Mouse (Mus musculus) CD4-positive, CD25-positive, alpha-beta regulatory T cell, adult 2 months (primary cell): ENCODE measurements at regions not wholly inside any gene's neighbourhood (a gene's known extent, or its start where the extent isn't known, plus 50 kb on each side); places are given as distances from the start of the nearest gene placed in this dataset.

Experiments used
- DNase-seq: peaks from one replicate; pipeline ENCODE4 v3.0.0-alpha.2; 2012; ENCODE audit warnings: low read depth, low spot score

DNA sequence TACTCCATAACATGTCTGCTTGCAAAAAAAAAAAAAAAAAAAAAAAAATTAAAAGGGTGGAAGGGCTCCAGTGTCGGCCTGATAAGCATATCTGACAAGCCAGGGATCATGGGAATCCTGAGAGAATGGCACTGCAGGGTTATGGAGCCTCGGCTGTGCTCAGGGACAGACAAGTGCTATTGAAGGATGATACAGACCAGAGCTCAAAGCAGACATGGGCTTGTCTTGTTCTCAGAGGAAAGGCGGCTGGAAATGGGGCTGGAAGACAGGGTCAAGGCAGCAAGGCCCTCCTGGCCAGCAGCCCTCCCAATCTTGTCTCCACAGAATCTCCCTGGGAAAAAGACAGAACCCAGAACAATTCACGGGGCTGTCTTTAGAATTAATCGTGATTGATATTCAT is 449.0 kb downstream of the Insc start:
- DNase-seq, result no peak

DNA sequence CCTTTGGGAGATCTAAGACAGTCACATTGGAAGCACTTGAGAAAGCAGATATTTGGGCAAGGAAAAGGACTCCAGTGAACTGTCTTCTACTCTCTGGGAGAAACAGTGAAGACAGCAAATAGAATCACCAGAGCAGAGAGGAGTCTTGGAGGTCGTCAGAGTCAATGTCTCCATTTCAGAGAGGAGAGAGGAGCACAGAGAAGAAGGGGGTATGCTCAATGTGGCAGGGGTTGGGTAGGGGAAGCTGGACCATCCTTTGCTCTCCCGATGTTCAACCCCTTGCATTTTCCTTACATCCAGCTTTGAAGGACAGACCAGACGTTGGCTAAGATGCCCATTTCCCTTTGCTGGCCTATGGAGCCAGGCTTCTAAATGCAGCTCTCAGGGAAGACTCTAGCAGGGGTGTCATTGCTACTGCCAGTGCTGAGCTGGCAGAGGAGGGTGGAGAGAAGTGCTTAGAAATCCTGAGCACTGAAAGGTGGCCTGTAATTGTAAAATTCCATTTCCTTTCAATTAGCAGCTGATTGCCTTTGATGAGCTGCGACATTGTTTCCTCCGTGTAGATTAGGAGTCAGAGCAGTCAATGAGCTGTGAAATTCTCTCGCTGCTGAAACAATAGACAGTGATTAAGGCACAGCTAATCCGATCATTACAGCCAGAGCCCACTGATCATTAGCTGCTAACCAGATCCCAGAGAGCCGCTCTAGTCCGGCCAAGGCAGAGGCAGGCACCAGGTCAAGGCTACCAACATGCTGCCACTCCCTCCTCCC is 449.7 kb downstream of the Insc start:
- DNase-seq, result no peak

DNA sequence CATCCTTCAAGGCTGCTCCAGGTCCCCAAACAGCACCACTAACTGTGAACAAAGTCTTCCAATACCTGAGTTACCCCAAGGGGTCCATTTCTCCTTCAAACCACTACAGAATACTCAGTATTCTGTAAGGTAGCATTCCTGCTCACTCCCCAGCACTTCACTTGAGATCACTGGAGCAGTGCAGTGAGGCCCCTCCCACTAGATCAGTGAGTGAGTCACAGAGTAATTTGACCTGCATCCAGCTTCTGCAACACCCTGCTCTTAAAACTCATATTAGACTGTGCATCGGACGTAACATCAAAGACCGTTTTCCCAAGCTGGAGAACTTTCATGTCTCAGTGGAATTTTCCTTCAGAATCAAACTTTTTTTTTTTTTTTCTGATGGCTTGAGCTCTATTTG is 461.4 kb downstream of the Insc start:
- DNase-seq, result no peak

DNA sequence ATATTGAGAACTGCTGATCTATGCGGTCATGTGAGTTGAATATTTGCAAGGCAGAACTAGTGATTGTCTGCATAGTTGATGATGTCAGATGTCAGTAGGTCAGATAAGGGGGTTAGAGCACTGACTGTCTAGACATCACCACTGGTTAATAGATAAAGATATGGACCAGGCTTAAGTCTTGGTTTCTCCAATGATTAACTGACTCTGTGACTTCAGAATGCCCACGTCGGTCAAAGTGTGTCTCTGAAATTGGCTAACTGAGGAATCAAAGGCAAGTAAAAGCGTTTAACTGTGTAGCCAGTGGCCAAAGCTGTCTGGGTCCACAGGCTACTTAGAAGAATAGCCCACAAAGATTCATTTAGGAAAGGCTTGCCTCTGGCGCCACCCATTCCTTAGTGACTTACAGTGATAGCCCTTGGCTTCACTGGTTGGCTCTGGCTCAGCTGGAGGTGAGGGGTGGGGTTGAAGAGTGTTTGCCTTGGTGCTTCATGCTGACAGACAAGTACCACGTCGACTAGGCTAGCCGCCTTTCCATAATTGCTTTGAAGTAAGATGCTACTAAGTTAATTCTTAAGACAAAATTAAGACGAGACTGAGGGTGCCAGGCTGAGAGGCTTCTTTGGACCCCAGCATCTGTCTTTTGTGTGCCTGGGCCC is 463.1 kb downstream of the Insc start:
- DNase-seq, result no peak

DNA sequence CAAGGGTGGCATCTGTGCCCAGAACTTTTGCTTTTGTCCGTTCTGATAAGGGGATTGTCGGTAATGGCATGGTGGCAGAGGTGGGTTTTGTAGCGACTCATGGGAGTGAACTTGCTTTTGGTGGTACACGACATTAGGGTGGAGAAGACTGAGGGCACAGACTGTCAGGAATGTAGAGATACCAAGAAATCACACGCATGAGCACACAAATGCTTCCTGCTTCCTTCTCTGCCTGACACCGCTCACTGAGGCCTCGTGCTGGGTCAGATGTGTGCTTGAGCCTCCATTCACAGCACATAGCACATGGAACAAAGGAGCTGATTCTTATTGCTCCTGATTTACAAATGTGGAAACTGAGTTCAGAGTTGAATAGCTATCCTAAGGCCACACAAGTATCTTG is 465.3 kb downstream of the Insc start:
- no peak for DNase-seq

DNA sequence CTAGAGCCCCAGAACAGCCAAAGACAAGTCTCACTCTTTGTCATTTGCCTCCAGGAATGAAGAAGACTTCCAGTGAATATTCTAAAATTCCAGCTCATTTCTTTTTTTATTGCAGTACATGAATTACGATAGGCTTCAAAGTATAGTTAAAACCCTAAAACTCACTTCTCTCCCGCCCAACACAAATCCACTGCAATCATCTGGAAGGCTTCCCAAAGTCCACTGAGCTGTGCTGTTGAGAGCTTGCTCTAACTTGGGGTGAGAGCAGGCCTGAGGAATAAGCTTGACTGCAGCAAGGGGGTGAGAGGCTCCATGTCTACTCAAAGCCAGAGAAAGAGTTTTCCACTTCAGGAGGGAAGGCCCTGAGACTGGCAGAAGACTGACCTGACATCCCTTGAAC is 466.5 kb downstream of the Insc start:
- no peak for DNase-seq

DNA sequence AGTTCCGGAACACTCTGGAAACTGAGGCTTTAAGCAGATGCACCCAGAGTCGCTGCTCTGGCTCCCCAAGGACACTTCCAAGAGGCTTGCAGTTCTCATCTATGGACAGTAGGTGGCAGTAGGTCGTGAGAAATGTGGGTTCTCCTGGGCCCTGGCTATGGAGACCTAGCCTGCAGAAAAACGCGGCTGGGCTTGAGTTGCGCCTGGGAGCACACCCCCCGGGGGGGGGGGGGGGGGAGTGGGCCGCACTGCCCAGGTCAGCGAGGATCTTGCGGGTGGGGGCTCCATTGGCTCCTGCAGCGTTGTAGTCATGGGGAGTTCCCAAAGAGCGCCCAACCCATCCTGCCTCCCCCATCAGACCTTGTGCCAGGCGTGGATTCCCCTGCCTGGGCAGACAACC is 473.3 kb downstream of the Insc start:
- DNase-seq, result peak; percentile 75

DNA sequence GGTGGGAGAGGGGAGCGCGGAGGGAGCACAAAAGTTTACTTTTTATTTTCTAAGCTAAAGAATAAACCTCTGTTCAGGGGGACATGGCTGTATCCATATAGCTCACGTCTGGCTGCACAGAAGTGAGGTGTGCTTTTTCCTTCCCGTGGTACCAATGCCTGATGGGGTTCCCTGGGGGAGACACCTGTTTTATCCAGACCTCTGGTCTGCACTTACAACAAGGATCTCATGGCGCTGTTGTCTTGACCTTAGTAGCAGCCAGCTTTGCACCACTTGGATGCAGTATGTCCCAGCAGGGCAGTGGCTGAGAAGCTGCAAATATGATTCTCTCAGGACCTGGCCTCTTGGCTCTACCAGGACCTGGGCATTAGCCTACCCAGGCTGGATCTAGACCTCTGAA is 473.8 kb downstream of the Insc start:
- DNase-seq, result no peak

DNA sequence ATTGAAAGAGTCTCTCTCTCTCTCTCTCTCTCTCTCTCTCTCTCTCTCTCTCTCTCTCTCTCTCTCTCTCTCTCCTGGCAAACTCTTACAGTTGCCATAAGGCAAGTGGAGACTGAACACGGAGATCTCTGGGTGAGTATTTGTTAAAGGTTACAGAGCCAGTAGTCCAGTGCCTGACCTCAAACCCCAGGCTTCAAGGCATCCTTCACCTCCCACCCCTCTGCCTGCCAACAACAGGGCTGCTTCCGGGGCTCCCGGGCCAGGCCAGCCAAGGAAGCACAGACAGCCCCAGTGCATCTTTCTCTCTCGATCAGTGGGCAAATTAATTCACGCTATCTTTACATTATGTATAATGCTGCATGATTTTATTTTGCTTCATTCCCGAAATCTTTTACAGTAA is 474.2 kb downstream of the Insc start:
- no peak for DNase-seq

DNA sequence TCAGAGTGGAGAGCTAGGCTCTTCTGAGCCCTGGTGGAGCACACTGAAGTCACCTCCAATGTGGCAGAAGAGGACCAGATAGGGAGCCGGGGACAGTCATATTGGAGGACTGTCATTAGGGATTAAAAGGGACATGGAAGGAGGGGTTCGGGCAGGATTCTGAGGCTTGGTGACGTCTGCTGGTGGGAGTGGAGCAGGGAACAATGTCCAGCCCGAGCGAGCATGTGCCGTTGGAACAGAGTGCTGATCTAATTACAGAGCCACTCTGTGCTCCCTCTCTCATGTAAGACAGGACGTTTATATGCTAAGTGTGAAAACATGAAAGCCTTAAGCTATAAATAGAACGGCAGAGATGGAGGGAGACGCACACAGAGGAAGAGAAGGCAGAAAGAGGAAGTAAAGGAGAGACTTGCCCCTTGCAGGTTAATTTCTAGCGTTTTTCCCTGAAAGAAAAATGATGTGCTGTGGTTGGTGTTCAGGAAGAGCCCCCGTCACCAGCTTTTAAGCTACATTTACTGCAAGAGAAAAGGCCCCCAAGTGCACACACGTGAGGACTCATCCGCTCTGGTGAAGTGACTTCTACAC is 475.2 kb downstream of the Insc start:
- no peak for DNase-seq

DNA sequence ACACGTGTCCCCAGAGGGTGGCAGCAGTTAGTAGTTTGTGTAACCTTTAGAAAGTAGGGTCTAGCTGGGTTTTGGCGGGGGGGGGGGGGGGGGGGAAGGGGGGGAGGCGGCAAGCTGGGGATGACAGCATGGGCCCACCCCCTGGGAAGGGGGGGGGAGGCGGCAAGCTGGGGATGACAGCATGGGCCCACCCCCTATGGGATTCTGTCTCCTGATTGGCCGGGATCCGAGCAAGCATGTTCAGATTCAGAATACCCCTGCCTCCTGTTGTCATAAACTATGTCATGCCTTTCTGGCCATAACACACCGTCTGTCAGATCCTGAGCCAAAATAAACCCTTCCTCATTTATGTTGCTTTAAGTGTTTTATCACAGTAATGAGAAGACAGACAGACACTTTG is 479.1 kb downstream of the Insc start:
- no peak for DNase-seq

DNA sequence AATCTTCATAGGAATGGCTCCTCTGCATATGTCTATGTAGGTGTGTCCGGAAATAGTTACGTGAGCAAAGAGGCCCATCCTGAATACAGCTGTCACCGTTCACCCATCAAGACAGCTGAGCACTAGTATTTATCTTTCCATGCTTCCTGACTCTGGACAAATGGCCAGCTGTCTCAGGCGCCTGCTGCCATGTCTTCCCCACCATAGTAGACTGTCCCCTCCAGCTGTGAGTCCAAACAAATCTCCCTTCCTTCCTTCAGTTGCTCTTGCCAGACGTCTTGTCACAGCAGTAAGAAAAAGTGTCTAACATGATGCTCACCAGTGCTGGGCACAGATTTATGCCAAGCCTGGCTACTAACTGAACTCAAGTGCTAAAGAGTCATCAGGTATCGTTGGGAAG is 487.0 kb downstream of the Insc start:
- DNase-seq, result no peak

DNA sequence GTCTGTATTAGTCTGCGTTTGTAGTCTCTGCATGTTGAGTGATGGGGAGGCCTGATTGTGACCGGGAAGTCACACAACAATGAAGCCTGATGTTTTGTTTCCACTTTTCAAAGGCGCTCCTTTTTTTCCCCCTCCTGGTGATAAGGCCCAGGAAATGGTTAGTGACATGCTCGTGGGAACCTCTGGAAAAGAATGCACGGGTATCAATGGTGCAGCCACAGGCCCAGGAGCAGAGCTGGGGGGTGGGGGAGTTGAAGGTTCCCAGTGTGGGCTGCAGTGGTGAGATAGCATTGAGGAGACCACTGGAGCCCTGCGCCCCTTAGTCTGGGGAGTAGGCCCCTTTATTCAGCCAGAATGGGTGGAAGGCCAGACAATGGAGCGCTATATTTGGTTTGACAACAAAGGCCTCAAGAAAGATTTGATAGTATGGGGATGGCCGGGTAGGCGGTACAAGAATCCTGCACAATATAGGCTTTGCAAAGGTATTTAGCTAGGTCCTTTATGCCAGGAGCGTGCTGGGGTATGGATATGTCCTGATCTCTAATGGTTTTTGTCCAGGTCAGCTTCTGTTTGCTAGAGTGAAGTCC is 490.4 kb downstream of the Insc start:
- no peak for DNase-seq

DNA sequence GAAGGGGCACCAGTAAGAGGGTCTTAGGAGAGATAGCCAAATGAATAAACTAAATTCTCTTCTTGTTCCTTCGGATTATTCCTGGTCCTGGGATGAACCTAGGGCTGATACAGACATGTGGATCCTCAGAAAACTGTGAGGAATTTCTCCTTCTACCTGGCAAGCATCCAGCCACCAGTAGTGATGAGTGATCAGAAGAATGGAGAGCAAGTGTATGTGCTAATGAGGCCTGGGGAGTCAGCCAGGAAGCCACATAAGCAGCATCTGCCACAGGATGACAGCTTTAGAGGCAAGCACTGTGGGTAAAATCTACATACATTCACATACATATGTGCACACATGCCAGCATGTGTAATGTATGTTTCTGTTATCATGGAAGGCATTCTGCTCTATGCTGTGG is 493.6 kb downstream of the Insc start:
- no peak for DNase-seq

DNA sequence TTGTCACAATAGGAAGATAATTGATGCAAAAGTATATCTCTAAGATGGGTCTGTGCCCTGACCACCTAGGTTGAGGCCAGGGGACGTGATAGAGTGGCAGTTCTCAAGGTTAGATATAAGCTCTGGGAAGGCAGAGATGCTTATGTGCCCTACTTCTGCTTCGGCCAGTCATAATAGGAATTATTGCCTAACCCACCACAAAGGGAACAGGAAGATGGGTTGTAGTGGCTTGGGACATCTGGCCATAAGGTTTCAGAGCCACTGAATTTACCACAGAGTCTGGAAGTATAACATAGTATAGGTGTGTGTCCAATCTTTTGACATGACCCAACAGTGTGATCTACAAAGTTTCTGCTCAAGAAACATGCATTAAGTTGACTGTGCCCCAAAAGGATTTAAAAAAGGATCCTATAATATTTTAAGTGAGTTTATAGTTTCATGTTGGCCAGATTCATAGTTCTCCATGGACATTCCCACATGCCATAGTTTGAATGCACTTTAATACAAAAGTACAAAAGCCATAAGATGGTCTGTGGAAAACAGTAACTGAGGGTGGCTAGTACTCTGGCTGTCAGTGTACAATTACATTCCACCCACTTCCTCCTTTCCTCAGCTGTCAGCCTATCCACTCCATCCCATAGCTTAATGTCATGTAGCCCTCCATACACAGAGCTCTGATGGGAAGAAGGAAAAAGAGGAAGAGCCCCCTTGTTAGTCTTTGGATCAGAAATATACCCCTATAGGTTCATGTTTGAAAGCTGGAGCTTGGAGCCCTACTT is 508.3 kb downstream of the Insc start:
- DNase-seq, result no peak

DNA sequence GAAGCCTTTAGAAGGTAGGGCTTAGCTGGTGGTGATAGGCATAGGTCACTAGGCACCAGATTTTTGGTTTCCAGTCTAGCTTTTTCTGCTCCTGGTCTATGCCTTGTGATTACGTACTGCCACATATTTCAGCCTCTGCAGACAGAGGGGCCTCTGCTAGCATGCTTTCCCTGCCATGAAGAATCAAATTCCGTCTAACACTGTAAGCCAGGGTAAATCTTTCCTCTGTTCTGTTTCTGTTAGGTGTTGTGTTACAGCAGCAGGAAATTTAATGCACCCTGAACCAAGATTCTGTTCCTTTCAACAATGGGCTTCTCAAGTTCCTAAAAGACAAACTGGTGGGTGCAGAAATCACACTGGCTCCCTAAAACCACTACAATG is 508.9 kb downstream of the Insc start:
- no peak for DNase-seq

DNA sequence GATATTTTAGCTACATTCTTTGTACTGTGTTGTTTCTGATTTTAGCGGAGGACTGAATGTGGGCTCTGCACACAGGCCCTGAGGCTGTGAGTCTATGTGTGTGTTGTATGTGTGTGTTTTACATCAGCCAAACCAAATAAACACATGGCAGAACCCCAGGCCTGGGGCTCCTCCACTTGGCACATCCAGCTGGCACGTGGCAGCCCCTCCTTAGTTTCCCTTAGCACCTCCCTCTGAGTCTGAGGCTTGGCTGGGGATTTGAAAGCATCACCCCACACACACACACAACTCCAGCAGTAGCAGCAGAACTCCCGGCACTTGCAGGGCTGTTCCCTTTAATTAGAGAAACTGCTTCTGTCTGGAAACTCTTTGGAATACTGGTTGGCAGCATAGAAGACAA is 515.1 kb downstream of the Insc start:
- DNase-seq, result no peak

DNA sequence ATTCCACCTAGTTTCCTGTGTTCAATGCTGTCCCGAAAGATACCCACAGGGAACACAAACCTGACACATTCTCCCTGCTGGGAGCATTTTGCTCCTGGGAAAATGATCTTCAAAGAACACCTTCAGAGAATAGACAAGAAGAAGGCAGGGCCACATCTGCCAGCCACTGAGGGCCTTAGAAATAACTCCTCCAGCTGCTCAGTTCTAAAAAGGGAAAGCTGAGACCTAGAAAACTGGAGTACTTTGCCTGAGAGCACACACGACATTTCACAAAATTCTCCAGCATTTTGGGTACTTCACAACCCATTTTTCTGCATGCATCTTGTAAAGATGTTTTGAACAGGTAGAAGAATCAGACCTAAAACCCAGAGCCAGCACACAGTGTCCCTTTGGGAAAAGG is 519.6 kb downstream of the Insc start:
- no peak for DNase-seq

DNA sequence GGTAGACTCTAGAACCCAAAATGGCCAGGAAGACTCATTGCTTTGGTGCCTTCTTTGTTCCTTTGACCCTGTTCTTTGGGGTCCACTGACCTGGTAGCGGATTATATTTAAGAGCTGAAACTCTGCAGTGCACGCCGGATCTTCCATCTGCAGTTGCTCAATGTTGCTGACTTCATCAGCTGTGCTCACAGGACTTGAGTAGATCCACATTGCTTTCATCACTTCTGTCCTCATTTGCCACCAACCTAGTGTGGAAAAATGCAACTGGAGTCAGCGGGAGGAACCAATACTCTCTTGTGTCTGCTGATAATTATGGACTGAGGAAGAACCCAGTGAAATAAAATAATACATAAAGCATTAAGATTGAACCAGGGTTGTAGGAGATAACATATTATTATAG is 522.6 kb downstream of the Insc start:
- DNase-seq, result no peak

DNA sequence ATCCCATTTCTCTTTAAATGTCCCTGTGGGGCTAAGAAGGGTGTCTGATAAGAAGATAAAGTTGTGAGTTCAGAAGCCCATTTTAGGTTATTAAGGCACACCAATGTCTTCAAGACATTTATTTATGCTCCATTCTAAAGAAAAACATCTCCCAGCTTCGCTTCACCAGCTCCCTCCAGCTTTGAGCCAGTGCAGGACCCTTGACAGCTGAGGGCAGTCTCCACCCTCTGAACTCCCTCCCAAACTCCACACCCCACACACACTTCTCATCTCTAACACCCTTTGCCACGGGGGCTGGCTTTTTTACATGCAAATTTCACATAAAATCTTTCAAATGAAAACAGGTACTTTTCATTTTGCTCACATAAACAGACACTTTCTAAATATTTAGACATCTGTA is 527.3 kb downstream of the Insc start:
- no peak for DNase-seq

DNA sequence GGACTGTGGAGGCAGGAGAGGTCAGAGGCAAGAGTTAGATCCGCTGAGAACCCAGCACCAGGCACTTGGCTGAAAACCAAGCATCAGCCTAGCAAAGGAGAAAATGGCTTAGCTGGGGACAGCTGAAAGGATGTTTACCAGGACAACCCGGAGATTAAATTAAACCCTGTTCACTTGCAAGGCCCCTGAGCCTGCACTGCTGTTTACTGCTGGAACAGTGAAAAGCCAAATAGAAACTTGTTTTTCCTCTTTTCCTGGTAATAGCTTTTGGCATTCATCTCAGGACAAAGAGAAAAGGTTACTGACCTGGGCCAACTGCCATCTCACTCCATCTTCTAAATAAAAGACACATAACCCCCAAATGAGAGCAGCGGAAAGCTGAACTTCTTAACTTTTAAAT is 531.3 kb downstream of the Insc start:
- no peak for DNase-seq

DNA sequence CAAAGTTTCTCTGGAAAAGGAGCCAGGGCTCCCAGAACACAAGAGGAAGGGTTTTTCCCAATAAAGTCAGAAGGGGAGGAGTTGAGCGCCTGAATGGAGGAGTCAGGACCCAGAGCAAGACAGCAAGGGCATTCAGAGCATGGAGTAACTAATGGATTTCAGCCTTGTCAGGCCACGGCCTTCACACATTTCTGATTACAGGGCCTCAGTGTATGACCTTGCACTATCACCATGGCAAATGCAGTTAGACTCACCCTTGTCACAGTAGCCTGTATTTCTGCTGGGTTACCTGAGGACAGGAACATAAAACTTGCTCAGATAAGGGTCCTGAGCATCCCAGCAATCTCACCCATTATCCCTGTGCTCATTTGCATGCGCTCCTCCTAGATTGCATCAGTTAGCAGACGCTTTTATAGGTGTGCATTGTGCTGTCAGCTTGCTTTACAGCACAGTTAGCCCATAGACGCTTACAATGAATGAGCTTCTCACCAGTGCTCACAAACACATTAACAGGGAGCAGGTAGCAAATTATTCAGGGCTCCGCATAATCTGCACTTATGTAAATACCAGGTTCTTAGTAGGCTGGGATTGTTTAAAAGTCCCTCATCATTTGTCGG is 547.4 kb downstream of the Insc start:
- no peak for DNase-seq
